Mouse (Mus musculus) erythroblast, embryonic 14.5 days (primary cell): ENCODE data around the gene Selenon.

Source experiments
- GATA1 ChIP-seq: IDR thresholded peaks from 2 replicates; pipeline ENCODE4 v1.6.1; 2012; ENCODE audit warnings: low read length, inconsistent platforms, mixed read lengths
- TAL1 ChIP-seq: IDR thresholded peaks from 3 replicates; pipeline ENCODE4 v1.6.1; 2012; ENCODE audit warnings: low read length, inconsistent platforms, mixed read lengths

DNA sequence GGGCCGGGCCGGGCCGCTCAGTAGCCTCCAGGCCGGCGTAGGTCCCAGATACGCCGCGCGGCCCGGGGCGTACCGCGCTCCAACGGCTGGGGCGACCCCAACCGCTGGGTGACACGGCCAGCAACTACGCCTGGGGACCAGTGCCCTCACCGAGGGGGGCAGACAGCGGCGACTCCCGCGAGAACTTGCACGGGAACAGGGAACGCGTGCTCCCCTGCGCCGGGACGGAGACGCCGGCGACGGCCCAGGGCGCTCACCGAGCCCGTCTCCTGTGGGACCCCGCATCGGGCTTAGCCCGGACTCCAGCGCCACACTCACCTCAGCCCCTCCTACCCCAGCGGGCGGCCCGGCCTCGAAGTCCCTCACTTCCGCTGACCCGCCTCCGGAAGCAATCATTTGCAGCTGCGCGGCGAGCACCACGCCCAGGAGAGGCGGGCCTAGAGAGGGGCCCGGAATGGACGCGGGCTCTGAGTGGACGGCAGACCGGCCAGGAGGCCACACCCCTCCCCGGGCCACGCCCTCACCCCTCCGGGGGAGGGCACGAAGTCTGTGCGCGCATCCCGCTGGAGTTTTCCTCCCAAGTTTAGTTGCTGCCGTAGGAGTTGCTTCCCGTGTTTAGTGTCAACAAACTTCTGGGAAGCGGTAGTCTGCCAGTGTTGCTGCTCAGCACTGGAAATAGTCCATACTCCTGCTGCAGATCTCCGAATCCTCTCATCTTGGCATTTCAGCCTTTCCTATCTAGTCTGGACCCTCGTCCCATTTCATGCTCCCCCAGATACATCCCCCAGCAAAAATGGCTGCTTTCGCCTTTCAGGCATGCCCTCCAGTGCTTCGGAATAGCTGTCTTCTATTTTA is 16.8 kb downstream of the Selenon start, which contains the start of gene Mtfr1l:
- TF ChIP-seq GATA1 (no peak), TAL1 (no peak)
